Mouse (Mus musculus) hindbrain, embryonic 16.5 days (tissue): ENCODE measurements around the gene Magohb. TPM values are rescaled to one million over a fixed set of nuclear protein-coding genes. Genes with fewer than 3 reads are reported as not detected.

Source experiments
- ATAC-seq: fragments of 200-750 bp; cut with Nextera tagmentation; 2 replicates; pipeline ENCODE4 v1.8.0; 2017; ENCODE audit warnings: moderate TSS enrichment, moderate library complexity
- H3K27ac ChIP-seq: fragments of 300-500 bp; sonication (generic); 2 replicates; pipeline ENCODE4 v1.5.1; 2014; ENCODE audit warnings: low read depth, mild to moderate bottlenecking, control low read depth, low read length, moderate library complexity
- H3K27me3 ChIP-seq: fragments of 300-500 bp; sonication (generic); replicated peaks from 2 replicates; pipeline ENCODE4 v1.6.1; 2014; ENCODE audit warnings: low read length; ENCODE audit not compliant: control insufficient read depth, insufficient read depth
- H3K36me3 ChIP-seq: fragments of 300-500 bp; sonication (generic); 2 replicates; pipeline ENCODE4 v1.6.1; 2014; ENCODE audit warnings: mild to moderate bottlenecking, low read length, moderate library complexity, mixed read lengths; ENCODE audit not compliant: control insufficient read depth, insufficient read depth
- H3K4me1 ChIP-seq: fragments of 300-500 bp; sonication (generic); 2 replicates; pipeline ENCODE4 v1.6.1; 2014; ENCODE audit warnings: low read depth, low read length; ENCODE audit not compliant: control insufficient read depth, insufficient read depth
- H3K4me2 ChIP-seq: fragments of 300-500 bp; sonication (generic); 2 replicates; pipeline ENCODE4 v1.6.1; 2014; ENCODE audit warnings: mild to moderate bottlenecking, low read length, control low read depth, moderate library complexity
- H3K4me3 ChIP-seq: fragments of 300-500 bp; sonication (generic); 2 replicates; pipeline ENCODE4 v1.5.1; 2014; ENCODE audit warnings: mild to moderate bottlenecking, low read length, control low read depth, moderate library complexity
- H3K9ac ChIP-seq: fragments of 300-500 bp; sonication (generic); 2 replicates; pipeline ENCODE4 v1.6.1; 2014; ENCODE audit warnings: low read depth, mild to moderate bottlenecking, control low read depth, low read length, moderate library complexity
- H3K9me3 ChIP-seq: fragments of 300-500 bp; sonication (generic); 2 replicates; pipeline ENCODE4 v1.6.1; 2014; ENCODE audit warnings: mild to moderate bottlenecking, low read length, moderate library complexity; ENCODE audit not compliant: control insufficient read depth
- WGBS: fragments of 180-500 bp; shearing (Covaris S2); extraction: QIAGEN DNeasy Blood & Tissue Kit; methylation state at CpG from one replicate; pipeline ENCODE4 v1.1.7; 2014; 5-methylcytosine and 5-hydroxymethylcytosine counted together
- polyA plus RNA-seq: library from polyadenylated mRNA; unstranded; fragments of >200 nt; fragmentation: Nextera tagmentation; extraction: Ambion mirVana; gene quantifications from 2 replicates; pipeline ENCODE4 v1.2.1, GENCODE M21; 2015

Gene Magohb
- 29.5 and 30.1 TPM in 2 replicates for polyA plus RNA-seq

DNA sequence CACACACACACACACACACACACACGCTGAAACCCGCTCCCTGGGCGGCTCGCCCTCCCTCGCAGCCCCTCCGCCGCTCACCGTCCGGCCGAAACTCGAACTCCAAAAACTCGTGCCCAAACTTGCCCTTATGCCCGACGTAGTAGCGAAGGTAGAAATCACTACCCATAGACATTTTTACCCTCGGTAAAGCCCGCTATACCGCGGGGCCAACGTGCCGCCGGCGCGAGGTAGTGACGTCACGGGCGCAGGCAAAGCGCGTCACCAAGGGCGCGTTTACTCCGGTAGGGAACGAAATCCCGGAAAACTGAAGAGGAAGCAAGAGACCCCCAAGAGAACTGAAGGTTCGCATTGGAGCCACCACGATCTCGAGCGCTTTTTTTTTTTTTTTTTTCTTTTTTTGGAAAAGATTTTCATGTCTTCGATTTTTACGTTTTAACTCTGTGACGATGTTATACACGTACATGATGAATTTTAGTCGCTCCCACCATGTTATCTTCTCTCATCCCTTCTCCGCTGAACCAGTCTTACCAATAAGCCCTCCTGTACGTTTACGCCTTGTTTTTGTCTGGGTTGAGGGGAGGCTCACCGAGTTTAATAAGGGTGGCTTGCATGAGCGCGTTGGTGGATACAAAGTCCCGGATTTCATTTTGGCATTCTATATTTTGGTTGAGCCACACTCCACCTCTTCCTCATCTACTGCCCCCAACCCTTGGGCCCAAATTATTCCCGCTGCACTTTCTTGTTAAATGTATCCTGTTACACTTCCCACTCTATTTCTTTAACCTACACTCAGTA lies at the start of gene Magohb:
Gene Magohb, minus strand, starts transcription at position 254 of the 798 bp plus-strand sequence.
- Histone ChIP-seq H3K9me3 (no peaks in the 10 kb centered on the region), H3K27ac (peak within 1 kb of the TSS; percentile 76), H3K4me1 (peaks cover 8% of the 10 kb centered on the region), H3K4me3 (peak within 1 kb of the TSS; percentile 59), H3K27me3 (no peaks in the 10 kb centered on the region), H3K4me2 (peak within 1 kb of the TSS; percentile 71), H3K9ac (peak within 1 kb of the TSS; percentile 58), H3K36me3 (no peaks in the 10 kb centered on the region)
- peak; percentile 90 for ATAC-seq
- WGBS, result 3% methylated on average over 50 of the region's 51 CpGs

DNA sequence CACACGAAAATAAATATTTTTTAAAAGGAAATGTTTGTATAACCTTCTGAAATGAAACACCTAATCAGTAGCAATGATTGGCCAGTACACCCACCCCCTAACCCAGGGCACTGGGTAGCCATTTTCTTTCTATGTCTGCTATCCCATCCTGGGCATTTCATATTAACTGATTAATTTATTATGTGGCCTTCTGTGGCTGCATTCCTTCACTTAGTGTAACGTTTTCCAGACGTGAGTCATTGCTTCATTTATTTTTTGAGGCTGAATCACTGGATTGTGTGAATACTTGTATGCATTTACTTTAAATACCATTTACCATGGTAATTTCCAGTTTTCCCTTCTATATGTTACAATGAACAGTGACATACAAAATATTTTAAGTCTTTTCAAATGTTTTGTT lies 47.0 kb upstream of the Magohb start:
- ATAC-seq, result no peak
- no peak overlapping the region for H3K4me3 ChIP-seq
- WGBS, result 77% methylated on average over 3 of the region's 3 CpGs
- H3K27me3 ChIP-seq, result no peaks in the 10 kb centered on the region
- no peaks in the 10 kb centered on the region for H3K4me1 ChIP-seq
- no peak overlapping the region for H3K27ac ChIP-seq
- no peaks in the 10 kb centered on the region for H3K36me3 ChIP-seq
- no peaks in the 10 kb centered on the region for H3K9me3 ChIP-seq
- H3K9ac ChIP-seq, result no peak overlapping the region
- H3K4me2 ChIP-seq, result no peak overlapping the region

DNA sequence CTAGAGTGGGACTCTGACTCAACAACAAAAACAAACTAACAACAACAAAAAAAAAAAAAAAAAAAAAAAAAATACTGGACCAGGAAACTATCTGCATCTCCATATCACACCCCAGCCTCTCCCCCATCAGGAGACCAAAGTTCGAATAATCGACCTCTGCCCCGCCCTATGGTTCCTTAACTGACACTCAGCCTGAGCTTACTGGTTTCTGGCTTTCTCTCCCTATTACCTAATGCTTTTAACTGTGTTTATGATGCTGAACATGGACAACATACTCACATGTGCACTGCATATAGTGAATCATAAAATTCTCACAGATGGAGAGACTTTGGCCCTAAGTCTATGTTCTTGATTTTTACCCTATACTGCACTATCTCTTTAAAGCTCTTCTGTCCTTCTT lies 46.3 kb upstream of the Magohb start:
- Histone ChIP-seq H3K27me3 (no peaks in the 10 kb centered on the region), H3K9me3 (no peaks in the 10 kb centered on the region), H3K4me3 (no peak overlapping the region), H3K4me2 (no peak overlapping the region), H3K4me1 (no peaks in the 10 kb centered on the region), H3K36me3 (no peaks in the 10 kb centered on the region), H3K27ac (no peak overlapping the region), H3K9ac (no peak overlapping the region)
- ATAC-seq, result no peak
- WGBS, result 89% methylated on average over 3 of the region's 3 CpGs

DNA sequence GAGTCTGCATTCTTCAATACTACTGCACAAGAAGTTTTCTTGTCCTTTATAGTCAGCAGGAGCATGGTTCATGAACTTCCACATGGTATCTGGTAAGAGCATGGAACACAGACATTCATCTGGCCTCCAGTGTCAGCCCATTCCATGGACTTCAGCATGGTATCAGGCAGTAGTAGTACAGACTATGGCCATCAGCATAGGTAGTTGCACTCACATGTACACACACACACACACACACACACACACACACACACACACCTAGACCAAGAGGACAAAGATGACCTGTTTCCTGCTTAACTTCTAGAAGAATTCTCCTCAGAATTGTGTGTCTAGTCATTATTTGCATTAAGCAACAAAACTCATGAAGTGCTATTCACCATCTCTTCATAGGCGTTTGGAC lies 45.7 kb upstream of the Magohb start:
- H3K4me1 ChIP-seq, result no peaks in the 10 kb centered on the region

DNA sequence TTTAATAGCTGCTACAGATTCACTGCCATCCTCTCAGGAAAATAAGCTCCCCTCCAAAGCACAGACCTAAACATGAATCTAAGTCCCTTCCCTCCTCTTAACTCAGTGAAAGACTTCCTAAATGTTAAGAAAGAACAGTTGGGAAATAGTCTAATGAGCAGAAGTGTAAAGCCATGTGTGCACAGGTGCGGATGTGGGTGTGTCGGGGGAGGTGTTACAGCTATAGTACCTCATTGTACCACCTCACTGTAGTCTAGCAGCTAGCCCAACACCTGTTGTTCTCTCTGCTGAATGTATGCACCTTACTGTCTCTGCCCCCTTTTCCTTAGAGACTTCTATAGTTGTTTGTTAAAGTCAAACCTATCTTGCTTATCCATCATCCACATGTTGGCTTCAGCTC lies 34.0 kb upstream of the Magohb start:
- no peaks in the 10 kb centered on the region for H3K36me3 ChIP-seq
- 91% methylated on average over 2 of the region's 2 CpGs for WGBS

More for the DNA sequence above, 45.7 kb upstream of the Magohb start:
- Histone ChIP-seq H3K27me3 (no peaks in the 10 kb centered on the region), H3K27ac (no peak overlapping the region), H3K9ac (no peak overlapping the region), H3K4me2 (no peak overlapping the region), H3K4me3 (no peak overlapping the region), H3K36me3 (no peaks in the 10 kb centered on the region), H3K9me3 (no peaks in the 10 kb centered on the region)
- ATAC-seq, result no peak
- 82% methylated on average over 1 of the region's 1 CpGs for WGBS

DNA sequence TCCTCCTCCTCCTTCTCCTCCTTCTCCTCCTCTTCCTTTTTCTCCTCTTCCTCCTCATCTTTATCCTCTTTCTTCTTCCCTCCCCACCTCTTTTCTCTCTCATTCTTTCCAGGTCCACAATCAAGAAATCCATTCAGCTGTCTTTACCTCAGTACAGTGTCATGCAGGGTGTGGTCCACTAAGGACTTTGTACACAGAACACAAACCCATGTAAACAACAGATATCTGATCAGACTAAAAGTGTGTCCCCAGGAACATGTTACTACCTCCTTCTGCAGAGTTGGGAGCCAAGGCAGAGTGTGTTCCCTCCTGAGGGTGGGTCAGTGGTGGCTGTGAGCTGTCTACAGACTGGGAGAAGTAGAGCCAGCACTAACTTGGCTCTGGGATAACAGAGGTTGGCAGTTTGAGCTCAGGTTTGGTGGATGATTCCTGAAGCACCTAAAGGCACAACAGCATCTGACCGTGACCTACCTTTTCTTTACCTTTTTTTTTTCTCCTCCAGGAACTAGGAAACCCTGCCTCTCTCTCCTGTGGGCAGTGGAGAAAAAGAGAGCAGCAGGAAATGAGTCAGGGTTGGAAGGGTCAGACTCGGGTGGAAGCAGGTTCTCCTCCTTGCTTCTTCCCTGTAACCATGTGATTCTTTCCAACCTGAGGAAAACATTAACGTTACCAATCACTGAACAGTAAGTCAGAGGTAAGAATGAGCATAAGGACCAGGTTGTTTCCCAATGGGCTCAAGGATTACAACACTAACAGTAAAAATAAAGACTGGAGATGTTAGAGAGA lies 29.0 kb upstream of the Magohb start:
- H3K4me3 ChIP-seq, result no peak overlapping the region
- H3K27ac ChIP-seq, result no peak overlapping the region
- no peaks in the 10 kb centered on the region for H3K9me3 ChIP-seq
- WGBS, result 74% methylated on average over 3 of the region's 3 CpGs
- H3K4me1 ChIP-seq, result no peaks in the 10 kb centered on the region
- H3K27me3 ChIP-seq, result no peaks in the 10 kb centered on the region
- no peak overlapping the region for H3K9ac ChIP-seq
- no peak for ATAC-seq
- H3K4me2 ChIP-seq, result no peak overlapping the region
- no peaks in the 10 kb centered on the region for H3K36me3 ChIP-seq

More for the DNA sequence above, 34.0 kb upstream of the Magohb start:
- Histone ChIP-seq H3K4me1 (no peaks in the 10 kb centered on the region), H3K27me3 (no peaks in the 10 kb centered on the region), H3K4me3 (no peak overlapping the region), H3K4me2 (no peak overlapping the region), H3K9me3 (no peaks in the 10 kb centered on the region), H3K9ac (no peak overlapping the region), H3K27ac (no peak overlapping the region)
- no peak for ATAC-seq

DNA sequence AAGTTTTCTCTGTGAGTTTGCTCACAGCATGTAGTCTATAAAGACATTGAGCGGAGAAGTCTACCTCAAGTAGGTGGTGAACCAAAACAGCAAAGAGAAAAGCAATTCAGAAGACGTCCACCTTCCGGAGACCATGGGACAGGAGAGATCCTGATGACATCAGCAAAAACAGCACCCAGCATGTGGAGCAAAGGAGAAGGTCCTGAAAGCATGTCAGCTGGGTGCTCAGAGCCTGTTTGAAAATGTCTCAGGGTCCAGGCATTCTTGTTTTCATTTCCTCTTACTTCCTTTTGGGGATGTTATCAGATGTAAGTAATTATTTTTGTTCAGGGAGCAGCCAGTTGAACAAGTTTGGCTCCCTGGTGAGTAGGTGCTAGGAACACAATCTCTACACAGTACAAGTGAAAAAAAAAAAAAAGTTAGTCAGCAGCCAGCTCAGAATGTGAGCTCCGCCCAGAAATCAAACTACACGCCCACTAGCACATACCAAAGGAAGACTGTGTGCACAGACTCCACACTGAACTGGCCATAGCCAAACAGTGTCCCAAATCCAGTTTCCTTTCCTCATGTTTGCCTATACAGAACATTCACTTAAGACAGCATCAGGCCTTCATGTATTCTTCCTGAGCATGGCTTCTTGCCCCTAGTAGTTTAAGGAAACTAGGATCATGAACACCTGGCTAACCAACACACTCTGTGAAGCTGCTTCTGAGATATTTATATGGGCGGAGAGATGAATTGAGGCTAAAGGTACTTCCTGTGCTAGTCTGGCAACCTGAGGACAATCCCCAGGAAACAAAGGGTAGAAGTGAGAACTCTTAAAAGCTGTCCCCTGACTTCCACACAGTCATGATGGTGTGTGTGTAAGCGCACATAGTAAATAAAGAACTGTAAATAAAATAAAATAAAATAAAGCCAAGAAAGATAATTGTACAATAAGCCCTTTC lies 23.4 kb upstream of the Magohb start:
- no peaks in the 10 kb centered on the region for H3K4me1 ChIP-seq
- no peak overlapping the region for H3K9ac ChIP-seq
- no peak overlapping the region for H3K27ac ChIP-seq
- WGBS, result 91% methylated on average over 7 of the region's 7 CpGs
- no peak overlapping the region for H3K4me3 ChIP-seq
- no peak overlapping the region for H3K4me2 ChIP-seq
- no peaks in the 10 kb centered on the region for H3K27me3 ChIP-seq
- ATAC-seq, result no peak
- H3K9me3 ChIP-seq, result no peaks in the 10 kb centered on the region
- H3K36me3 ChIP-seq, result no peaks in the 10 kb centered on the region

DNA sequence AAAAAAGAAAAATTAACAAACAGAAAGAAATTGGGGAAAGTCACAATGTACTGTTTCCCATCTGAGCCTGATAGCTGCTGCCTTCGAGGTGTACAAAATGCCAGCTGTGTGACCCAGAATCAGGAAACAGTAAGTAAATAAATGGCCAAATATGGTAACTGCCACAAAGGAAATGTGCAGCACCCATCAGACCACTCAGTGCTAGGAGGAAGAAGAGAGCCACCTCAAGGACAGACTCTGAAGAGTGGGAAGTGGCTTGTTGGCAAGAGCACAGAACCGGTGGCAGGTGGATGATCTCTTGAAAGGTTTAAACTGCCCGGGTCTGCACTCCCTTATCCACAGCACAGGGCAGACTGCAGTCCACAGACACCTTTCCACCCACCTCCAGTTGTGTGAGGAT lies 15.0 kb upstream of the Magohb start:
- no peak overlapping the region for H3K4me3 ChIP-seq
- H3K9ac ChIP-seq, result no peak overlapping the region
- no peaks in the 10 kb centered on the region for H3K36me3 ChIP-seq
- H3K4me1 ChIP-seq, result no peaks in the 10 kb centered on the region
- H3K27ac ChIP-seq, result no peak overlapping the region
- H3K27me3 ChIP-seq, result no peaks in the 10 kb centered on the region
- no peak overlapping the region for H3K4me2 ChIP-seq
- WGBS, result 91% methylated on average over 3 of the region's 3 CpGs
- H3K9me3 ChIP-seq, result no peaks in the 10 kb centered on the region
- ATAC-seq, result no peak
